Mouse (Mus musculus): ENCODE data around the gene Pdzd2. TPM values are rescaled to one million over a fixed set of nuclear protein-coding genes. Genes with fewer than 3 reads are reported as not detected.

Gene Pdzd2
- polyA plus RNA-seq, 2 experiments = 0.19 to 0.89 TPM

DNA sequence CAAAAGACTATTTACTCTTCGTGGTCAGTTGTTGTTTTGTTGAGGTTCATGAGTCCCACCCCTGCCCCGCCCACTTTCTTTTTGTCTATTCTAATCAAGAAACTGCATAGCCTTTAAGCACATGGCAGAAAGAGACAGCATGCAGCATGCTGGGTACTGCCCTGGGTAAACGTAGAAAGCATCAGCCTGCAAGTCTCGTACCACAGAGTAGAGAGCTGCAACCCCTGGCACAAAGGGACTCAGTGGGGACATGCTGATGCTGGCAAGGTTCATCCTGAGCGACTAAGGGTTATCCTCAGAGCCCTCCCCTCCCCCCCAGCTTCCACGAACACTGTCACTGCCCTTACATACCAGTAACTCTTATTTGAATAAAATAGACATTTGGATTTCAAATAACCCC is 114.2 kb downstream of the Pdzd2 start:
- Histone ChIP-seq H3K4me1 (replicated peaks; ENCODE audit: control insufficient read depth in 2 of 2, insufficient read depth in 2 of 2, low read length in 1 of 2) (peaks cover 0 to 2% of the 10 kb centered on the region in 2 experiments; a peak in 1 of 4 replicates), H3K4me2 (ENCODE audit: low read depth) (no peak overlapping the region), H3K27me3 (ENCODE audit: control insufficient read depth, insufficient read depth, low read length) (no peaks in the 10 kb centered on the region), H3K4me3 (ENCODE audit: insufficient read depth in 1 of 2, low read depth in 2 of 2, low read length in 2 of 2) (no peak overlapping the region), H3K36me3 (replicated peaks; ENCODE audit: control insufficient read depth, insufficient read depth, low read depth) (no peaks in the 10 kb centered on the region), H3K27ac (no peak overlapping the region), H3K9ac (replicated peaks) (no peak overlapping the region), H3K9me3 (ENCODE audit: control insufficient read depth, low read length) (no peaks in the 10 kb centered on the region)
- WGBS (ENCODE audit: insufficient replicate concordance) = 35% methylated on average over 6 of the region's 6 CpGs
- no peak for DNase-seq (ENCODE audit: low read depth in 3 of 3, low spot score in 3 of 3)
- ATAC-seq (ENCODE audit: insufficient read depth) = no peak
- TF ChIP-seq EP300 (IDR thresholded peaks at IDR 0.05; ENCODE audit: low read depth) (no peak), CTCF (IDR thresholded peaks at IDR 0.05; ENCODE audit: low read depth) (no peak)

DNA sequence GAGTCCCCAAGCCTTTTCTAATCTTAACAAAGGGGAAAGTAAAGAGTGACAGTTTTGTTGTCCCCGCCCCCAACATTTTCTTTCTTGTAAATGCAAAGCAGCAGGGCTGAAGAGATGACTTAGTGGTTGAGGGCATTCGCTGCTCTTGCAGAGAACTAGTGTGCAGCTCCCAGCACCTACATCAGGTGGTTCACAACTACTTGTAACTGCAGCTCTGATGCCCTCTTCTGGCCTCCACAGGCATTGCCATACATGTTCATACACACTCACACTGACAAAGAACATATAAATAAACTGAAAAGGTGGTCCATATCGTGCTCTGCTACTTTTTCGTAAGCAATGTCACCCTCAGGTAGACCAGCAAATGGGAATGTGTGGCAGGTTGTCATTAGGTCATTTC is 116.2 kb downstream of the Pdzd2 start:
- no peak overlapping the region for H3K4me2 ChIP-seq (ENCODE audit: low read depth)
- no peak overlapping the region for H3K27ac ChIP-seq
- H3K4me3 ChIP-seq (ENCODE audit: insufficient read depth in 1 of 2, low read depth in 2 of 2, low read length in 2 of 2) = no peak overlapping the region
- H3K4me1 ChIP-seq (replicated peaks; ENCODE audit: control insufficient read depth in 2 of 2, insufficient read depth in 2 of 2, low read length in 1 of 2) = peaks cover 0 to 2% of the 10 kb centered on the region in 2 experiments; a peak in 1 of 4 replicates
- H3K9me3 ChIP-seq (ENCODE audit: control insufficient read depth, low read length) = no peaks in the 10 kb centered on the region
- no peak overlapping the region for H3K9ac ChIP-seq (replicated peaks)
- DNase-seq (ENCODE audit: low read depth in 3 of 3, low spot score in 3 of 3) = no peak
- ATAC-seq (ENCODE audit: insufficient read depth) = no peak
- no peaks in the 10 kb centered on the region for H3K27me3 ChIP-seq (ENCODE audit: control insufficient read depth, insufficient read depth, low read length)
- H3K36me3 ChIP-seq (replicated peaks; ENCODE audit: control insufficient read depth, insufficient read depth, low read depth) = no peaks in the 10 kb centered on the region
- TF ChIP-seq EP300 (IDR thresholded peaks at IDR 0.05; ENCODE audit: low read depth) = no peak
- no peak for TF ChIP-seq CTCF (IDR thresholded peaks at IDR 0.05; ENCODE audit: low read depth)
- 76% methylated on average over 4 of the region's 4 CpGs for WGBS (ENCODE audit: insufficient replicate concordance)

DNA sequence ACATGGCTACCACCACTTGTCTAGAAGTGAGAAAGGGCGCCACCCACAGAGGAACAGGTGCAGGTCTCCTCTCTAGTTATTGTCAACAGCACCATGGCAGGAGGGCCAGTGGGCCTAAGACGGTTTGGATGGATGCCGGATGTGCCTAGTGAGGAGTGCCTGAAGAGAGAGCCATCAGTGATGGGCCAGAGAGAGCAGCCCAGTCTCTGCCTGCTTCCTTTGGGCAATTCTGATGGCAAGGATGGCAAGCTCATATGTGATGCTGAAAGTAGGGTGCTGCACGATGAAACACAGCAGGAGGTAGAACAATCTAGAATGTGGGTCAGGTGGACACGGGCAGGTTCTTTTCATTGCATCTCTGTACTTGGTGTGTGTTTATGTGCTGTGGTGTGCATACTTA is 117.0 kb downstream of the Pdzd2 start:
- Histone ChIP-seq H3K9ac (replicated peaks) (no peak overlapping the region), H3K4me1 (replicated peaks; ENCODE audit: control insufficient read depth in 2 of 2, insufficient read depth in 2 of 2, low read length in 1 of 2) (peaks cover 0 to 2% of the 10 kb centered on the region in 2 experiments; a peak in 1 of 4 replicates), H3K4me3 (ENCODE audit: insufficient read depth in 1 of 2, low read depth in 2 of 2, low read length in 2 of 2) (no peak overlapping the region), H3K27me3 (ENCODE audit: control insufficient read depth, insufficient read depth, low read length) (no peaks in the 10 kb centered on the region), H3K36me3 (replicated peaks; ENCODE audit: control insufficient read depth, insufficient read depth, low read depth) (no peaks in the 10 kb centered on the region), H3K4me2 (ENCODE audit: low read depth) (no peak overlapping the region), H3K9me3 (ENCODE audit: control insufficient read depth, low read length) (no peaks in the 10 kb centered on the region), H3K27ac (no peak overlapping the region)
- ATAC-seq (ENCODE audit: insufficient read depth) (no peak), DNase-seq (ENCODE audit: low read depth in 3 of 3, low spot score in 3 of 3) (no peak)
- WGBS (ENCODE audit: insufficient replicate concordance) = 69% methylated on average over 5 of the region's 5 CpGs
- TF ChIP-seq EP300 (IDR thresholded peaks at IDR 0.05; ENCODE audit: low read depth) = no peak

DNA sequence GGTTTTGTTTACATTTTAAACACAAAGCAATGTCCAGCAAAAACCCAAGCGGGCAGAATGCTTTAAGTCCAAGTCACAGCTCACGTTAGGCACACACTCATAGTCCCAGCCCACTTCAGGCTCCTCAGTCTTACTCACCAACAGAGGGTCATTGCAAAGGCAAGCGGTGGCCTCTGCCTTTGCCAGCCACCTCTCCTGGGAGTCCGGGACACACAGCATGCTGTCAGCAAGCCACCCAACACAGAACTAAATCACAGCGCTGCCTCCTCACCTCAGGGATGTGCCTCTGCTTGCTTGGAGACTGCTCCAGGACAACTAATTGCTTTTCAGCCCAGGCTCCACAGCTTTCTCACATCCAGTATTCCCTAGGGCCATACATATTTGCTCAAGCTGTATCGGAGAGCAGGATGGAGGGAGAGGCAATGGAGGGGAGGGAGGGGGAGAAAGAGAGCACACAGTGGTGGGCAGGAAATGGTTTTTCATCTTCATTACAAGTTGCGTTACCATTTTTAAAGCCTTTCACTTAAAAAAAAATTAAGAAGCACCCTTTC is 117.6 kb downstream of the Pdzd2 start:
- Histone ChIP-seq H3K36me3 (replicated peaks; ENCODE audit: control insufficient read depth, insufficient read depth, low read depth) (no peaks in the 10 kb centered on the region), H3K9ac (replicated peaks) (no peak overlapping the region), H3K4me3 (ENCODE audit: insufficient read depth in 1 of 2, low read depth in 2 of 2, low read length in 2 of 2) (no peak overlapping the region), H3K9me3 (ENCODE audit: control insufficient read depth, low read length) (no peaks in the 10 kb centered on the region), H3K4me2 (ENCODE audit: low read depth) (no peak overlapping the region), H3K4me1 (replicated peaks; ENCODE audit: control insufficient read depth in 2 of 2, insufficient read depth in 2 of 2, low read length in 1 of 2) (peaks cover 0 to 5% of the 10 kb centered on the region in 2 experiments; a peak in 2 of 4 replicates), H3K27me3 (ENCODE audit: control insufficient read depth, insufficient read depth, low read length) (no peaks in the 10 kb centered on the region), H3K27ac (no peak overlapping the region)
- DNase-seq (ENCODE audit: low read depth in 3 of 3, low spot score in 3 of 3) (no peak), ATAC-seq (ENCODE audit: insufficient read depth) (no peak)
- 71% methylated on average over 7 of the region's 7 CpGs for WGBS (ENCODE audit: insufficient replicate concordance)
- no peak for TF ChIP-seq EP300 (IDR thresholded peaks at IDR 0.05; ENCODE audit: low read depth)
- TF ChIP-seq CTCF (IDR thresholded peaks at IDR 0.05; ENCODE audit: low read depth) = no peak

DNA sequence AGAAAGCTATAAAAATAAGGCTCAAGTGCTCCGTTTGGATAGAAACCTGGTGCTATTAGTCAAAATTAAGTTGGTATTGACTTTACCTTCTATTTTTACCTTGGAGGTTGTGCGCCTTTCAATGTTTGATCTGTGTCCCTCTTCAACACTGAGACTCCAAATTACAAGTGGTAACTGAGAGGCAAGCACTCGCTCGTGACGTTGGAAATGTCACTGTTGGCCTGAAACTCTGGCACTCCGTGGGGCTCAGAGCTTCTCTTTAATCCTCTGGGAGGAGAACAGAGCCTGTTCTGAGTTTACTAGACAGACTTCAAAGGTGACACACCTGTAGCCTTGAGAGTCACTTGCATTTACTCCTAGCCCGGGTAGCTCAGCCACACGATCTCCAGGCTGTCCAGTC is 120.5 kb downstream of the Pdzd2 start:
- H3K9ac ChIP-seq (replicated peaks) = no peak overlapping the region
- peaks cover 0 to 10% of the 10 kb centered on the region in 2 experiments; a peak in 2 of 4 replicates for H3K4me1 ChIP-seq (replicated peaks; ENCODE audit: control insufficient read depth in 2 of 2, insufficient read depth in 2 of 2, low read length in 1 of 2)
- no peak overlapping the region for H3K27ac ChIP-seq
- WGBS (ENCODE audit: insufficient replicate concordance) = 70% methylated on average over 8 of the region's 8 CpGs
- ATAC-seq (ENCODE audit: insufficient read depth) (no peak), DNase-seq (ENCODE audit: low read depth in 3 of 3, low spot score in 3 of 3) (no peak)
- H3K9me3 ChIP-seq (ENCODE audit: control insufficient read depth, low read length) = no peaks in the 10 kb centered on the region
- H3K36me3 ChIP-seq (replicated peaks; ENCODE audit: control insufficient read depth, insufficient read depth, low read depth) = no peaks in the 10 kb centered on the region
- TF ChIP-seq CTCF (IDR thresholded peaks at IDR 0.05; ENCODE audit: low read depth) (no peak), EP300 (IDR thresholded peaks at IDR 0.05; ENCODE audit: low read depth) (no peak)
- H3K27me3 ChIP-seq (ENCODE audit: control insufficient read depth, insufficient read depth, low read length) = no peaks in the 10 kb centered on the region
- no peak overlapping the region for H3K4me2 ChIP-seq (ENCODE audit: low read depth)
- no peak overlapping the region for H3K4me3 ChIP-seq (ENCODE audit: insufficient read depth in 1 of 2, low read depth in 2 of 2, low read length in 2 of 2)
